Mouse (Mus musculus) kidney, postnatal 0 days (tissue): ENCODE results near the gene Ackr4. TPM values are rescaled to one million over a fixed set of nuclear protein-coding genes. Genes with fewer than 3 reads are reported as not detected.

Source experiments
- ATAC-seq: fragments of 200-750 bp; cut with Nextera tagmentation; replicated peaks from 2 replicates; pipeline ENCODE4 v1.8.0; 2017; ENCODE audit warnings: low read depth, moderate number of reproducible peaks, moderate TSS enrichment, moderate library complexity; ENCODE audit not compliant: low FRiP score
- DNase-seq: peaks from one replicate; pipeline ENCODE4 v3.0.0-alpha.2; 2016; ENCODE audit warnings: low spot score
- H3K27ac ChIP-seq: fragments of 300-500 bp; sonication (generic); 2 replicates; pipeline ENCODE4 v1.5.1; 2014; ENCODE audit warnings: mild to moderate bottlenecking
- H3K27me3 ChIP-seq: fragments of 300-500 bp; sonication (generic); 2 replicates; pipeline ENCODE4 v1.6.1; 2014; ENCODE audit warnings: low read length, mixed read lengths; ENCODE audit not compliant: insufficient read depth
- H3K36me3 ChIP-seq: fragments of 300-500 bp; sonication (generic); 2 replicates; pipeline ENCODE4 v1.6.1; 2014; ENCODE audit warnings: low read length, mixed read lengths; ENCODE audit not compliant: insufficient read depth
- H3K4me1 ChIP-seq: fragments of 300-500 bp; sonication (generic); replicated peaks from 2 replicates; pipeline ENCODE4 v1.6.1; 2014; ENCODE audit warnings: antibody characterized with exemption, low read length, mixed read lengths; ENCODE audit not compliant: insufficient read depth
- H3K4me2 ChIP-seq: fragments of 300-500 bp; sonication (generic); 2 replicates; pipeline ENCODE4 v1.6.1; 2014; ENCODE audit warnings: mild to moderate bottlenecking, low read length, moderate library complexity, mixed read lengths
- H3K4me3 ChIP-seq: fragments of 300-500 bp; sonication (generic); replicated peaks from 2 replicates; pipeline ENCODE4 v1.5.1; 2014; ENCODE audit warnings: low read depth, low read length
- H3K9ac ChIP-seq: fragments of 300-500 bp; sonication (generic); 2 replicates; pipeline ENCODE4 v1.6.1; 2014; ENCODE audit warnings: low read depth, low read length
- H3K9me3 ChIP-seq: fragments of 300-500 bp; sonication (generic); replicated peaks from 2 replicates; pipeline ENCODE4 v1.6.1; 2016; ENCODE audit warnings: low read length, inconsistent platforms, mixed read lengths
- CTCF ChIP-seq: IDR thresholded peaks from 2 replicates; pipeline ENCODE4 v1.5.1; 2016; ENCODE audit warnings: antibody characterized with exemption, low read depth, mild to moderate bottlenecking, moderate library complexity
- WGBS: fragments of 180-500 bp; shearing (Covaris S2); extraction: QIAGEN DNeasy Blood & Tissue Kit; methylation state at CpG from one replicate; pipeline ENCODE4 v1.1.7; 2014; 5-methylcytosine and 5-hydroxymethylcytosine counted together
- polyA plus RNA-seq: library from polyadenylated mRNA; unstranded; fragments of >200 nt; fragmentation: Nextera tagmentation; extraction: Ambion mirVana; gene quantifications from 2 replicates; pipeline ENCODE4 v1.2.1, GENCODE M21; 2015

Gene Ackr4
- polyA plus RNA-seq, 1 experiment from 2014 or later = 2.3 TPM

- Histone ChIP-seq H3K4me1 (peaks cover 5% of the 10 kb centered on the region), H3K27me3 (no peaks in the 10 kb centered on the region), H3K9ac (no peak overlapping the region), H3K27ac (peak overlapping the region; percentile 60; the same call in 1 of the 2 replicates), H3K9me3 (no peaks in the 10 kb centered on the region), H3K4me2 (0 out of 2 replicates have a peak overlapping the region, but pooled peaks have one; percentile 1), H3K36me3 (no peaks in the 10 kb centered on the region), H3K4me3 (no peak overlapping the region)
- peak; percentile 58 for ATAC-seq
- 25% methylated on average over 5 of the region's 5 CpGs for WGBS
- peak; percentile 40; the same call in 1 of the 2 replicates for TF ChIP-seq CTCF
- DNase-seq = peak; percentile 72
These were observed 3.6 kb downstream of the Ackr4 start for GRCm38 (mm10) chr9:104123101-104123500.

- no peak for DNase-seq
- Histone ChIP-seq H3K36me3 (no peaks in the 10 kb centered on the region), H3K4me2 (no peak overlapping the region), H3K27me3 (no peaks in the 10 kb centered on the region), H3K27ac (no peak overlapping the region), H3K9ac (no peak overlapping the region), H3K4me3 (no peak overlapping the region), H3K9me3 (no peaks in the 10 kb centered on the region), H3K4me1 (no peaks in the 10 kb centered on the region)
- no peak for ATAC-seq
- no peak for TF ChIP-seq CTCF
- WGBS = 90% methylated on average over 5 of the region's 5 CpGs
These were observed 17.6 kb downstream of the Ackr4 start for GRCm38 (mm10) chr9:104109151-104109550.

GRCm38 (mm10) chr9:104108571-104109143 is 18.1 kb downstream of the Ackr4 start:
- ATAC-seq (no peak), DNase-seq (peak; percentile 51)
- H3K9me3 ChIP-seq = no peaks in the 10 kb centered on the region
- H3K4me1 ChIP-seq = no peaks in the 10 kb centered on the region
- H3K4me3 ChIP-seq = no peak overlapping the region
- H3K27ac ChIP-seq = no peak overlapping the region
- no peak overlapping the region for H3K4me2 ChIP-seq
- 82% methylated on average over 2 of the region's 2 CpGs for WGBS
- no peak for TF ChIP-seq CTCF
- no peaks in the 10 kb centered on the region for H3K27me3 ChIP-seq
- no peak overlapping the region for H3K9ac ChIP-seq
- H3K36me3 ChIP-seq = no peaks in the 10 kb centered on the region

- Histone ChIP-seq H3K4me1 (no peaks in the 10 kb centered on the region), H3K9ac (no peak overlapping the region), H3K4me2 (no peak overlapping the region), H3K36me3 (no peaks in the 10 kb centered on the region), H3K27me3 (no peaks in the 10 kb centered on the region), H3K4me3 (no peak overlapping the region), H3K9me3 (no peaks in the 10 kb centered on the region), H3K27ac (no peak overlapping the region)
- peak; percentile 44 for DNase-seq
- WGBS = 61% methylated on average over 6 of the region's 6 CpGs
- TF ChIP-seq CTCF = no peak
- ATAC-seq = no peak
These were observed 19.3 kb downstream of the Ackr4 start for GRCm38 (mm10) chr9:104107482-104107881.

- 0 out of 2 replicates have a peak, but pooled peaks cover 5% of the 10 kb centered on the region for H3K4me1 ChIP-seq
- no peak for TF ChIP-seq CTCF
- no peaks in the 10 kb centered on the region for H3K27me3 ChIP-seq
- no peak overlapping the region for H3K27ac ChIP-seq
- H3K4me2 ChIP-seq = no peak overlapping the region
- no peaks in the 10 kb centered on the region for H3K9me3 ChIP-seq
- WGBS = 65% methylated on average over 9 of the region's 9 CpGs
- ATAC-seq (no peak), DNase-seq (no peak)
- no peaks in the 10 kb centered on the region for H3K36me3 ChIP-seq
- no peak overlapping the region for H3K9ac ChIP-seq
- H3K4me3 ChIP-seq = no peak overlapping the region
These were observed 19.8 kb downstream of the Ackr4 start for GRCm38 (mm10) chr9:104106930-104107329.

GRCm38 (mm10) chr9:104104986-104105385 is 21.7 kb downstream of the Ackr4 start:
- DNase-seq (no peak), ATAC-seq (no peak)
- 91% methylated on average over 2 of the region's 2 CpGs for WGBS
- no peak overlapping the region for H3K27ac ChIP-seq
- no peaks in the 10 kb centered on the region for H3K9me3 ChIP-seq
- no peaks in the 10 kb centered on the region for H3K27me3 ChIP-seq
- 0 out of 2 replicates have a peak, but pooled peaks cover 9% of the 10 kb centered on the region for H3K4me1 ChIP-seq
- H3K36me3 ChIP-seq = no peaks in the 10 kb centered on the region
- no peak overlapping the region for H3K9ac ChIP-seq
- no peak overlapping the region for H3K4me3 ChIP-seq
- no peak overlapping the region for H3K4me2 ChIP-seq
- no peak for TF ChIP-seq CTCF

GRCm38 (mm10) chr9:104102901-104103300 is 23.8 kb downstream of the Ackr4 start:
- Histone ChIP-seq H3K9me3 (no peaks in the 10 kb centered on the region), H3K27me3 (no peaks in the 10 kb centered on the region), H3K4me1 (0 out of 2 replicates have a peak, but pooled peaks cover 9% of the 10 kb centered on the region), H3K36me3 (no peaks in the 10 kb centered on the region), H3K4me2 (no peak overlapping the region), H3K27ac (no peak overlapping the region), H3K9ac (no peak overlapping the region), H3K4me3 (no peak overlapping the region)
- WGBS = 40% methylated on average over 2 of the region's 2 CpGs
- ATAC-seq = no peak
- DNase-seq = no peak
- no peak for TF ChIP-seq CTCF
